Mouse (Mus musculus) brain, embryonic 18.5 days (tissue): ENCODE data around the gene Qrich1.

ENCODE experiments used
- DNase-seq: peaks from one replicate; pipeline ENCODE4 v3.0.0-alpha.2; 2012; ENCODE audit warnings: low read depth, low spot score

The Qrich1 gene

GRCm38 (mm10) chr9:108492043-108492750 lies 24.4 kb upstream of the Qrich1 start:
- DNase-seq = no peak

DNA sequence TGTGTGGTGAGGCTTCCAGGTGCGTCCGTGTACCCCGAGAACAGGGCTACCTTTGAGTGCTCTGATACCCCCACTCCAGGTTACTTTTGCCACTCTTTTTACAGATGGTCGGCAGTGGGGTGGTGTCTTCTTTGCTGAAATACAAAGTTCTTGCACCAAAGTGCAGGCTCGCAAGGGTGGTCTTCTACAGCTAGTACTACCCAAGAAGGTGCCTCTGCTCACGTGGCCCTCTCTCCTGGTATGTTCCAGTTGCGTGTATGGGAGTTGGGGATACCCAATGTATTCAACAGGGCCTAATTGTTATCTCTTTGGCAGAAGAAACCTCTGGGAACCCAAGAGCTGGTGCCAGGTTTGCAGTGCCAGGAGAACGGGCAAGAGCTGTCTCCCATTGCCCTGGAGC lies 23.4 kb upstream of the Qrich1 start:
- no peak for DNase-seq

DNA sequence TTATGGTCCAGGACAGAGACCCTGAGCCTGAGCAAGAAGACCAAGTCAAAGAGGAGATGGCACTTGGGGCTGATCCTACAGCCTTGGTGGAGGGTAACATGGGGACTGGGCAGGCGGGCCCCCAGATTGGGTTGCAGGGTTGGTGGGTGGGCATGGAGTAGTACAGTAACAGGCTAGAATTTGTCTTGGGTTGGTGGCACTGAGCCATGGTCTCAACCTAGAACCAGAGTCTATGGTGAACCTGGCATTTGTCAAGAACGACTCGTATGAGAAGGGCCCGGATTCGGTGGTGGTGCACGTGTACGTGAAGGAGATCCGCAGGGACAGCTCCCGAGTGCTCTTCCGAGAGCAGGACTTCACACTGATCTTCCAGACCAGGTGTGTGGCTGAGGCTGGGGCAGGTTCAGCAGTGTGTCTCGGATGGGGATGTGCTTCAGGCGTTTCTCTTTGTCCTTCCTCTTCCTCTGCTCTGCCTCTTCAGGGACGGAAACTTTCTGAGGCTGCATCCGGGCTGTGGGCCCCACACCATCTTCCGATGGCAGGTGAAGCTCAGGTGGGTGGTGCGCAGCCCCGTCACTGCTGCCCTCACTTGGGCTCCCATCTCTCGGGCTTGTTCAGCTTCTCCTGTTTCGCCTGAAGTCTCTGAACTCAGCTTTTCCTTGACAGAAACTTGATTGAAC lies 22.3 kb upstream of the Qrich1 start:
- DNase-seq = no peak

GRCm38 (mm10) chr9:108494905-108495304 lies 21.7 kb upstream of the Qrich1 start:
- DNase-seq = no peak

DNA sequence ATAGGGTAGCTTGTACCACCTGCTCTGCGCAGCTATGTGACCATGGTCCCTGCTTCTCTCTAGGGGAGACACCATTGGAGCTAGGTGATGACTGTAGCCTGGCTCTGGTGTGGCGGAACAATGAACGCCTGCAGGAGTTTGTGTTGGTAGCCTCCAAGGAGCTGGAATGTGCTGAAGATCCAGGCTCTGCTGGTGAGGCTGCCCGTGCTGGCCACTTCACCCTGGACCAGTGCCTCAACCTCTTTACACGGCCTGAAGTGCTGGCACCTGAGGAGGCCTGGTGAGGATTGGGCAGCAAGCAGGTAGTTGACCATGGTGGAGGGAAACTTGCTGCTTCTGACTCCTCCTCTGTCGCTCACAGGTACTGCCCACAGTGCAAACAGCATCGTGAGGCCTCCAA lies 17.4 kb upstream of the Qrich1 start:
- no peak for DNase-seq

- DNase-seq = no peak
Observed at GRCm38 (mm10) chr9:108499943-108500342, 16.7 kb upstream of the Qrich1 start.

- DNase-seq = no peak
Observed at GRCm38 (mm10) chr9:108506901-108507300, 9.7 kb upstream of the Qrich1 start.

- peak; percentile 90 for DNase-seq
Observed at GRCm38 (mm10) chr9:108507619-108508434, 8.8 kb upstream of the Qrich1 start, which contains the start of gene Qars. TSS of gene Qars (plus strand) at chr9:108507706.

- DNase-seq = no peak
Observed at GRCm38 (mm10) chr9:108508776-108509175, 7.8 kb upstream of the Qrich1 start.

GRCm38 (mm10) chr9:108517253-108517930 lies 786 bp downstream of the Qrich1 start:
- DNase-seq = no peak

DNA sequence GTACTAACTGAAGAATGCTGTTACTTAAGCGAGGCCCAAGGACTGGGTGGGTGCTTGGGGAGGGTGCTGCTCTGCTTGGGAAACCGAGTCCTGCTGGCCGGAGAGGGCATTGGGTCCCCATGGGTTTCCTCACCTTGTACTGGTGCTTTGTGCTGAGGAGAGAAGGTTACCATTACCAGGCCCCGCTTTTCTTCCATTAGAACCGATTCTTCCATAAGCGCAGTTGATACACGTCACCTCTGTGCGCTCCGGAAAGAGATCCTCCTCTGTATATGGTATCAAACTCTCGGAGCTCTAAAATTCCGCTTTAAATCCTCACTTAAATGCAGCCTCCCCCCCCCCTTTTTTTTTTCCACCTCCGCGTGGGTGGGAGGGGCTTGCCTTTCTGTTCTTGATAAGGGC lies 1.3 kb downstream of the Qrich1 start:
- DNase-seq = no peak

DNA sequence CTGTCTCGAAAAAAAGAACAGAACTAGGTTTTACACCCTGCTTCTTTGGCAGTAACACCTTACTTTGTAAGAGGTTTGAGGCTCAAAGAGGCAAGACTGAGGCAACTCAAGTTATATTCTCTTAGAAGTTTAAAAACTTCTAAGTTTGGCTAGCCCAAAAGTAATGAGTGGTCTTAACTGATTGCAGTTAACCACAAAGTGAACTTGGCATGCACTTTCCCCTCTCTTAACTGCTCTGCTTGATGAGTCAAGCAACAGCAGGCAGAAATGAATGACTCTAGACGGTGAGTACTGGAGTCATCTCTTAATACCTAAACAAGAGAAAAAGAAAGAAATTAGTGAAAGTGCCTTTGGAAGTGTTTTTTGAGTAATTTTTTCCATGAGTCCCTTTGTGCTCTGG lies 5.0 kb downstream of the Qrich1 start:
- no peak for DNase-seq

GRCm38 (mm10) chr9:108523341-108523740 lies 6.7 kb downstream of the Qrich1 start:
- DNase-seq = no peak

DNA sequence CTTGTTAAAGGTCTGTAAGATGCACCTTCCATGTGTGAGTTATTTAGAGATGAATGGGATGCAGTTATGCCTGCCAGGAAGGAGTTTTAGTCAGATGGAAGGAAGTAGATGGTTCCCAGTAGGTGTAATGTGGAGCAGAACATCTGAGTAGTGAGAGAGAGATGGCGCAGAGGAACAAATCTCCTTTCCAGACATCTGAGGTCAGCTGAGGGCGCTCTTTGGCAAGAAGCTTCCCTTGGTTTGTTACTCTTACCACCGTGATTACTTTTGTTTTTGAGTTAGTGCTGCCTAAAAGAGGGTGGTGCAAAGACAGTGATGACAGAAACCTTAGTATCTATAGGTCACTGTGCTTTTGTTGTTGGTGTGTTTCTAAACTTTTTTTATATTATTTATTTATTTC lies 8.8 kb downstream of the Qrich1 start:
- no peak for DNase-seq

DNA sequence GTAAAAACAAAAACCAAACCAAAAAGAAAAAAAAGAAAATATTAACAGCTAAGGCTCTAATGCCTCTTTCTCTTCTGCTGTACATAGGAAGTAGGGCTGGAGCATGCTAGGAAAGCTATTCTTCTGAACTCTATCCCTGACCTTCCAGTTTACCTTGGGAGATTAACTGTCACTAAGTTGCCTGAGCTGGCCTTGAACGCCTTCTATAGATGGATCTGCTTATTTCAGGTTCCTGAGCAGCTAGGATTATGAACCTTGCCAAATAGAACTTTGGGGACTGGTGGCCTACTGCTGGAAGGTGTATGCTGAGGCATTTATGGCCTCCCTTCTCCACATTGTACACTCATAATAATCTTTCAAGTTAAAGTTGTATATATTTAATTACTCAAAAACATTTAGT lies 14.3 kb downstream of the Qrich1 start:
- no peak for DNase-seq

DNA sequence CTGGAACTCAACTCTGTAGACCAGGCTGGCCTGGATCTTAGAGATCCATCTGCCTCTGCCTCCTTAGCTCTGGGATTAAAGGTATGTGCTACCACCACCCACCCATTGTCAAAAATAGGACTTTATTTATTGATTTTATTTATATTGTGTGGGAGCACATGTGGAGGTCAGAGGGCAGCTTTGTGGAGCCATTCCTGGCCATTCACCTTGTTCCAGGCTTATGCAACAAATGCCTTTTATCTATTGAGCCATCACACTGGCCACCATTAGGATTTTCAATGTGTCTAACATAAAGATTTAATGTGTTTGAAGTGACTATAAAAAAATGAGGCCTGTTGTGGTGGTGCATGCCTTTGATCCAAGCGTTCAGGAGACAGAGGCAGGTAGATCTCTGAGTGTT lies 14.9 kb downstream of the Qrich1 start:
- no peak for DNase-seq

DNA sequence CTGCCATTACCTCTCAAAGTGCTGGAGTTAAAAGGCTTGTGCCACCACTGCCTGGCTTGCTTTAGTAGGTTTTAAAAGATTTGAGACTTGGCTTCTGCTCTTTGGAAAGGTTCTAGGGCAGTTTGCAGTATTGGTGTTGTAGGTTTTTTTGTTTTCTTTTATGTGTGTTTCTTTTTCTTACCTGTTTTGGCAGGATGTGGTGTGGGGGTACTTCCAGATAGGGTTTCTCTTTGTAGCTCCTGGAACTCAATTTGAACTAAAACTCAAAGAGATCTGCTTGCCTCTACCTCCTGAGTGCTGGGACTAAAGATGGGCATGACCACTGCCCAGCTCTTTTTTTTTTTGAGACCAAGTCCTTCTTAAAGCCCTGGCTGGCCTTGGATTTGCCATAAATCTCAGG lies 24.2 kb downstream of the Qrich1 start:
- DNase-seq = no peak

- no peak for DNase-seq
Observed at GRCm38 (mm10) chr9:108545986-108546385, 29.4 kb downstream of the Qrich1 start.

DNA sequence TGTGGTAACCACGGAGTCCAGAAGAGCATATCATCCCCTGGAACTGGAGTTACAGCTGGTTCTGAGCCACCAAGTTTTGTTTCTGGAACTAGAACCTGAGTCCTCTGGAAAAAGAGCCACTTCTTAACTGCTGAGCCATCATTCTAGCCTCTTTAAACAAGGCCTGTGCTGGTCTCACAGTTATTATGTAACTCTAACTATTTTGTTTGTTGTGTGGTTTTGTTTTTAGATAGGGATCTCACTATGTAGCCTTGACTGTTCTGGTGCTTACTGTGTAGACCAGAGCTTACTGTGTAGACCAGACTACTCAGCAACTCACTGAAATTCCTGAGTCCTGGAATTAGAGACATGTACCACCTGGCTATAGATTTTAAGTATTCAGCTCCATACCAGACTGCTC lies 30.3 kb downstream of the Qrich1 start:
- DNase-seq = no peak

- no peak for DNase-seq
Observed at GRCm38 (mm10) chr9:108559169-108559568, 42.6 kb downstream of the Qrich1 start.

GRCm38 (mm10) chr9:108560227-108560841 lies 43.7 kb downstream of the Qrich1 start, which contains the start of gene Impdh2:
TSS of gene Impdh2 (plus strand) at chr9:108560286.
- DNase-seq = peak; percentile 87
